Mouse (Mus musculus): Measurements from ENCODE around the gene Bpifb9a.
A peak's percentile ranks its signal among the peaks of the same experiment; 100 is the strongest.
"Not testable (repeated sequence)": the region's sequence is repeated elsewhere in the genome, so short reads cannot be mapped to it uniquely, and the experiment has no call there.

The Bpifb9a gene

DNA sequence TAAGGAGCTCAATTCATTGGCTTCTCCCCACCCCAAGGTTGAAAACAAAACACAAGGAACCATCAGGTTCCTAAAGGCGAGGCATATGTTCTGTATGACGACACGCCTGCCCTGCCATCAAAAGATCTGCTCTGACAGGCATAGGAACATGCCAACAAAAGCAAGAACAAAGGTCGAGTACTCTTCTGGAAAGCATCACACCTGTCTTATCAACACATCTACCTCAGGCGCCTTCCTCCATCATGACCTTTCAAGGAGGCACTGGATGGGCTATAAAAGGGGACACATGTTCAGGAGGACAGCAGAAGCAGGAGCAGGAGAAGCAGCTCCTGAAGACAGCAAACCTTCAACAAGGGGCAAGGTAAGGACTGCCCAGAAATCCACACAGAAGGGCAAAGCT lies at the start of gene Bpifb9a:
Bpifb9a (plus strand) TSS at position 301 of the 400 bp plus-strand sequence.
- DNase-seq (ENCODE audit: low read depth, low spot score), result not testable (repeated sequence)

DNA sequence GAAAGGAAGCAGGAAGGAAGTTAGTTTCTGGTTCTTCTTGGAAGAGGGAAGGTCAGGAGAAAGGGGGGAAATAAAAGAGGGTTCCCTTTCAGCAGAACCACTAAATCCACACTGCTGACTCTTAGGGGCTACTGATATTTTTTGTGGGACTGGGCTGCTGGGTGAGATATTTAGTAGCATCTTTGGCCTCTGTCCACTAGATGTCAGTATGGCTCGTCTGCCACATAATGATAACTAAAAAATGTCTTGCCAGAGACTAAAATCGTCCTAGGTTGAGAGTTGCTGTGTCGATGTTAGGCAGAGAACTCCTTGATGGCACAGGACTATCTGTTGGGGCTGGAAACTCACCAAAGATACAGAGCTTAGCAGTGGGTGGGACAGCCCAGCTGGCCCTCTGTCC lies 48.5 kb upstream of the Bpifb9a start:
- no peak for DNase-seq (ENCODE audit: low read depth, low spot score)

DNA sequence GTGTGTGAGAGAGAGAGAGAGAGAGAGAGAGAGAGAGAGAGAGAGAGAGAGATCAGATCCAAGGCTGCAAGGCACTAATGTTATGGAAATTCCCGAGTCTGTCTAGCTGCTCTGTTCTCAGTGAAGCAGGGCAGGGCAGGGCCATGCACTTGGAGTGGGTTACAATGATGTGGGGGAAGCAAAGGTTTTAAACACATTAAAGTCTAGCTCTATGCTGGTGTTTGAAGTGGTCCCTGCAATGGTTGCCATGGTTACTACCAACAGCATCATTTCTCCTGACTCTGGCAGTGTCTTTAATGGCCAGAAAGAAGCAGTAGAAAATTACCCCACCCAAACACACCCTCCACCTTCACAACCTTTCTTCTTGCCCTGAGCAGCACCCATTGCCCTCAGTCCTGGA lies 46.5 kb upstream of the Bpifb9a start:
- DNase-seq (ENCODE audit: low read depth, low spot score), result no peak

DNA sequence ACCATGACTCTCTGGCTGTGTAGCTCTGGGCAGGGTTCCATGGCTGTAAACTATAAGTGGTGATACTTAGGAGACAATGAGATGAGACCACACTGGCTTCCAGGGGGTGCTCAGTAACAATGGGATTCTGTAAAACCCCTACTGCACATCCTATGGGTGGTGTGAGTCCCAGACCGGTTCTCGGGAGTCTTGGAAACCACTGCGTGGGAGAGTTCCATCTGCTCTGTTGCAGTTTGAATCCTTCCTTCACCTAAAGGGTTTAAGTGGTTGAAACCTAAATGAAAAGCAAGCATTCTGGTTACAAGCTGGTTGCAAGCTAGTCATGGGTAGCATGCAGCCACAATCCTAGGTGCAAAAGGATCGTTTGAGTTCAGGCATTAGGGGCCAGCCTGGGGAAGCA lies 45.8 kb upstream of the Bpifb9a start:
- DNase-seq (ENCODE audit: low read depth, low spot score), result no peak

DNA sequence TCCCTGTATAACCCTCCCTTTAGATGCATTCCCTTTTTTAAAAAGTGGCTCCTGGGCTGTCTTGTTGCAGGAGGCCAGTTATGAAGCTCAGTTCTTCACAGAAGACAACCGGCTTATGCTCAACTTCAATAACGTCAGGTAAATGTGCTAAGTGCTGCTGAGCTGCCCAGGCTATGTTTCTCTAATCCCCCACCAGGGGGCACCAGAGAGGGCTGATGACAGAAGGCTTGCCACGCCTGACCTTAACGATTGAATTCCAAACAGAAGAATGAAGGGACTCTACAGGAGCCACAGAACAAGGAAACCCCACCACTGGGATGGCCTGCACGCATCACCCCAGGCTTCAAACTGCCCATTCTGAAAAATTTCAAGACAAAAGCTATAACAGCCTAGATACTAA lies 42.5 kb upstream of the Bpifb9a start:
- DNase-seq (ENCODE audit: low read depth, low spot score), result peak; percentile 50

DNA sequence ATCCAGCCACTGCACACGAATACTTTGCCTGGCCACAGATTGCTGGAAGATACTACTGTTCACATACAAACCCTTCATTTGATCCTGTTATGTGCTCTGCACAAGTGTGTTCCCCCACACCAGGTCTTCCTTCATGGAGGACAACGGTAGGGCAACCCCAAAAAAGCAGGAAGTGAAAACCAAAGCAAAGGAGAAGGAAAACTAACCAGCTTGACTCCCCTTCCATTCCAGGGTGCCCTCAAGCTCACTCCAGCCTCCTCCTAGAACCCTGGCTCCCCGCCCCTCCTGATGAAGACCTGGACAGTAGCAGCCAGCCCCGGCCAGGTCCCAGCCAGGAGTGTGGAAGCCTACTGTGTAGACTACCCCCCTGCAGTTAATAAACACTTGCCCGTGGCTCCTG lies 37.7 kb upstream of the Bpifb9a start:
- no peak for DNase-seq (ENCODE audit: low read depth, low spot score)

DNA sequence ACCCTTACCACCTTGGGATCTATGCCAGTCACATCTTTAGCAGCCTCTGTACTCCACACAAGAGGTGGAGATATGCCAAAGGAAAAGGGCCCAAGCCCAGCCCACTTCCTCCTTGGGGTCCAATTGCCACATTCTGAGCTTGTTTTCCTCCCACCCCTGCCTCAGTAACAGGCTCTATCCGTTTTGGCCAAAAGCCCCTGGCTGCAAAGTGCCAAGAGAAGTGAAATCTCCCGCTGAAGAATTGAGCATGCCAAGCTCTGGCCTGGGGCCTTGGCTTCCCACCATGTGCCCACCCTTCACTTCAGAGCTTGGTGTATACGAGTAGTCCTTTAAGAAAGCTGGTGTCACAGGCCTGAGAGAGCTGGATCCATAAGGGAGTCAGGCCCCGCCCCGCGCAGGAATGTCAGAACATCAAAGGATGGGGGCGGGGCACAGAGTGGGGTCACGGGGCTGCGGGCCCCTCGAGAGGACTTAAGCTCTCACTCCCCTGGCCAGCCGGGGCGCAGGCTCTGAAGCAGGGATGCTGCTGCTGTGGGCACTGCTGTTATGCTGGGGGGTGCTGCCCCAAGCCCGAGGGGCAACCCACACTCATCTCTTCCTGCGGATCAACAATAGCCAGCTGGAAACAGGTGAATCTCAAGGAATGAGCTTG lies 34.3 kb upstream of the Bpifb9a start, which contains the start of gene Bpifb5:
Bpifb5 (plus strand) TSS at position 478 of the 652 bp plus-strand sequence.
- no peak for DNase-seq (ENCODE audit: low read depth, low spot score)

DNA sequence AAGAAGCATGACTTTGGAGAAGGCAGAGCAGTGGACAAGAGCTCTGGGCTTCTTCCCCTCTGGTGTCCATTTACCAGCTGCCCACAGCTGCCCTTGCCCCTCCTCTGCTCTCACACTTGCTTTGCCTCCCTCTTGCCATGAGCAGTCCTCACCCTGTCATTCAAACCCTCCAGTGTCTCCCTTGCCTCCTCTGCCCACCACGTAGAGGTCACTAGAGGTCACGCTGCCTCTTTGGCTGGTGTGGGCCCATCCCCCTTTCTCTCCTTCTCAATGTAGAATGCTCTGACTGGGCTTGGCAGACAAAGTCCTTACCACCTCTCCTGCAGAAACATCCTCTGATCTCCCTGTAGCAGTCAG lies 33.8 kb upstream of the Bpifb9a start:
- DNase-seq (ENCODE audit: low read depth, low spot score), result no peak

DNA sequence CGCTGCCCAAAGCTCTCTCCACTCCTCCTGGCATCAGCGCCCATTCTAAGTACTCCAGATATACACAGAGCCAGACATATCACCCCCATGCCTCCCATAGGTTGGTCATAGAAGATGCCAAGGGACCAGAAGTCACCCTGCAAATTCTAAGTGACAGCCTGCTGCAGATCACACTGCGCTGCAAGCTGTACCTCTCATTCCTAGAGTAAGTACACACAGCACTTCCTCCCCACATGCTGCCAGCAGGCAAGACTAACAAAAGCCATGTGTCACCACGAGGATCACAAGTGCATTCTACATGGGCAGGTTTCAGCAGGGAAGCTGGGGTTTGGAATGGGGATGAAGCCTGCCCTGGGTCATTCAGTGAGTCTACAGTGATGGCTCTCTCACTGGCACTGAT lies 30.7 kb upstream of the Bpifb9a start:
- no peak for DNase-seq (ENCODE audit: low read depth, low spot score)

DNA sequence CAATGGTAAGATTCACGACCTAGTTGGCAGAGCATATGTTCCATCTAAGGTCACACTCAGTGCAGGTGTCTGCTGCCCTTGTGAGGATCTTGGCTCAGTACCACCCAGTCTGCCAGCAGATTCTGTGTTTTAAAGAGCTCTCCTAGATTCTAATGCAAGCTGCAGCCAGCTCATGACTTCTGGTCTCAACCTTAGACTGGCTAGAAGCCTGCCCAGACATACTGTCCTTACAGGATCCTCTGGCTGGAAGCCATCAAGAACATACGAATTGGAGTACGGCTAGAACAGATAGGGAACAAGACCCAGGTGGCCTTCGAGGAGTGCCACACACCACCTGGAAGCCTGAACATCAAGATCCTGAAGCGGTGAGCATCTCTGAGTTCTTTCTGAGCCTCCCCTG lies 29.8 kb upstream of the Bpifb9a start:
- no peak for DNase-seq (ENCODE audit: low read depth, low spot score)

DNA sequence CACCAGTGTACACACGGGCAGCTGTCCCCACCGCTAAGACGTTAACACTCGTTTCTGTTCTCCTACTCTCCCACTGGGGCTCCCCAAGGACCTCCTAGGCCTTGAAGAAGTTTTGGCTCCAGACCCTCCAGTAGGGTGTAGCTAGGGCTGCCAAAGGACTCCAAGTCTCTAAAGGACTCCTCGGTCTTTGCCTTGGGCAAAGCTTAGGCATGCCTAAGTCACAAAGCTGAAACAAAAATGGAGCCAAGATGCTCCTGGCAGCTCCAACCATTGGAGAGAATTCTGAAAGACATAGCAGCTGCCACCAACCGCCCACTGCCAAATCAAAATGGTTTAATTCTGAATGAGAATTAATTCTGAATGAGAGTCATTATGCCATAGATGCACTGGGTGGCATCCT lies 24.2 kb upstream of the Bpifb9a start:
- DNase-seq (ENCODE audit: low read depth, low spot score), result no peak

DNA sequence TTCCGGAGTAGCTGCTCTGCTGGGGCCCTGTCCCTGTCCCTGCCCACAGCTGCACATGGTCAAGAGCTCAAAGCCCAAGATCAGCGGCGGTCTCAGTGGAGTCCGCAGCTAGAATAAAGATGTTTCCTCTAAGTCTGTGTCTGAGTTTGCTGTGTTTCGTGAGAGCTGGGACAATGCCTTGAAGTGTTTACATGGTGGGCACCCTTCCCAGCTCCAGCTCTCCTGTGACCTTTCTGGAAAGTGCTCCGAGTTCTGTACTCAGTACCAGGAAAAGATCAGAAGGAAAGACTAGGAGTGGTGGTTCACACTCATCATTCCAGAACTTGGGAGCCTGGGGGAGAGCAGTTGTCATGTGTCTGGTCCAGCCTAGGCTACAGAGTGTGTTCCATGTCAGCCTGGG lies 16.9 kb upstream of the Bpifb9a start:
- DNase-seq (ENCODE audit: low read depth, low spot score), result no peak

DNA sequence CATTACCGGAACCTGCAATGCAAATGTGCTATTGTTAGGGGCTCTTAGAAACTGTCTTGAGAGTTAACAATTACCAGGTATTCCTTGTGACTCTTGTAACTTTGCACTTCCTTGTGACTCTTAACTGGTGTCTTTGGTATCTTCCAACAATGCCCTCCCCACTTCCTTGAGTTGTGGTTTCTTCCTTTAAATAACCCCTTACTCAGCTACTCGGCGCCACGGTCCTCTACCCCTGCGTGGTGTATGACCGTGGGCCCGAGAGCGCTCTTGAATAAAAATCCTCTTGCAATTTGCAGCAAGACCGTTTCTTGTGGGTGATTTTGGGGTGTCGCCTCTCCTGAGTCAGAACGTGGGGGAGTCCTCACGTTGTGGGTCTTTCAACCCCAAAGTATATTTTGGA lies 14.9 kb upstream of the Bpifb9a start:
- DNase-seq (ENCODE audit: low read depth, low spot score), result not testable (repeated sequence)

DNA sequence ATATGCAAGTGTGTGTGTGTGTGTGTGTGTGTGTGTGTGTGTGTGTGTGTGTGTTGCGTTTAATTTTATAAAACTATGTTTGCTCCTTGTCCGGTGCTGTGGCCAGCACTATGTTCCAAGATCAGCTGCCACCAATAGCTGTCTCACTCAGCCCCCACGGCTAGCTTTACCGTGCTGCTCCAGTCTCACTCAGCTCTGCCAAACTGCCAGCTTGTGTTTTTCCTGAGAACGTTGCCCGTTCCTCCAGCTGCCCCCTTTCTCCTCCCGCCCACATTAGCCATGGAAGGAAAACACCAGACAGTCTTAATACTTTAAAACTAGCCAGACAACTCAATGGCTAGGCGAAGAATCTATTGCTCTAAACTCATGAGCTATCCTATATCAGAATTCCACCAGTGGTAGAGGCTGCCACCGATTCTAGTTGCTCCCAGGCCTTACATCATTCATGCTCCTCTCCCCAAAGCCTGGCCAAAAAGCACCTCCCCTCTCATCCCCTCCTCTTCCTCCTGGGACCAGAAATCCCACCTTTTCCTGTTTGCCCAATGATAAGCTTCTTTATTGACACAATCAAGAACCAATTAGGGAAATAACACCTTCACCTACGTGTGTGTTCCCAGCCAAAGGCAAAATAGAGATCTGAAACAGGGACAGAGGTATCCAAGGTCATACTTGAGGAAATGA lies 14.2 kb upstream of the Bpifb9a start:
- DNase-seq (ENCODE audit: low read depth, low spot score), result no peak

DNA sequence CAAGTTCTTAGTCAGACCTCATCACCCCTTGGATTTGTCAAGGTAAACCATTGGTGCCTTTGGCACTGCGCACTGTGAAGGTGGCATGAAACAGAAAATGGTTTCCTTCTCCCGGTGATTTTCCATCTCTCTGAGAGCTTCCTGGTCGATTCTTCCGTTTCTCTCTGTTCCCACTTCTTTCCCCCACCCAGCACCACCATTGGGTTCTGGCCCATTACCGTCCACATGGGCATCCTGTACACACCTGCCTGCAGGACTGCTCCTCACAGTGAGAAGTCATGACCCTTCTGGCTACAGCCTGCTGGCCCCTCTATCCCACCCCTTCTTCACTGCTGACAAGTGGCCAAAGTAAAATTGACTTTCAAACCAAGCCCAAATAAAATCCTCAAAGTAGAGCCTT lies 12.3 kb upstream of the Bpifb9a start:
- no peak for DNase-seq (ENCODE audit: low read depth, low spot score)

DNA sequence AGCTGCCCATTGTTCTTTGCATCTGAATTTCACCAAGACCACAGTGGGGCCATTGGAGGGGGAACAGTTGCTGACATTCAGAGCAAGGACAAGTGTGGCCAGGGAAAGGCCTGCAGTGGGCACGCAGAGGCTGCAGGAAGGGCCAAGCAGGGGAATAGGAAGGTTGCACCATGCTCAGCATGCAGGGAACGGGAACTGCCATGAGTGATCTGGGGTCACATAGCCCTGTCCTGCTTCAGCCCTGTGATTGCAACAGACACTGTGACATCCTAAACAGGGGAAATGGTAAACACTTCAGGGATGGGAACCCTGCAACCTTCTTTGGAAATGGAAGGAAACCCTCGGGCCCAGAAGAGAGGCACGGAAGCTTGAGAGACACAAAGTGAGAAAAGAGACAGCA lies 2.4 kb upstream of the Bpifb9a start:
- not testable (repeated sequence) for DNase-seq (ENCODE audit: low read depth, low spot score)

DNA sequence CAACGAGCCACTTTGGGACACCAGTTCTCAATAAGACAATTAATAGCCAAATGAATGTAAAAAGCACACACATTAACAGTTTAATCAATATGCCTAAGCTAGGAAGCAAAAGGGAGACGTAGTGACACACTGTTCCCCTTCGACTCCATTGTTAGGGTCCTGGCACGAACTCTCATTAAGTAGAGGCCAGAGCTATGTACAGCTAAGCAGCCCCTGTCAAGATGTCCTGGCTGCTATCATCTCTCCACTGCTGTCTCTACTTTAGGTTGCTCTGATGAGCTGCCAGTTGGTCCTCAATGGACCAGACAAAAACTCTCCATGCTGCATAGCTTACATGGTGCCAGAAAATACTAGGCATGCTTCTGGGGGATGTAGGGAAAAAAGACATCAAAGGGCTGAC lies 1.9 kb upstream of the Bpifb9a start:
- no peak for DNase-seq (ENCODE audit: low read depth, low spot score)

DNA sequence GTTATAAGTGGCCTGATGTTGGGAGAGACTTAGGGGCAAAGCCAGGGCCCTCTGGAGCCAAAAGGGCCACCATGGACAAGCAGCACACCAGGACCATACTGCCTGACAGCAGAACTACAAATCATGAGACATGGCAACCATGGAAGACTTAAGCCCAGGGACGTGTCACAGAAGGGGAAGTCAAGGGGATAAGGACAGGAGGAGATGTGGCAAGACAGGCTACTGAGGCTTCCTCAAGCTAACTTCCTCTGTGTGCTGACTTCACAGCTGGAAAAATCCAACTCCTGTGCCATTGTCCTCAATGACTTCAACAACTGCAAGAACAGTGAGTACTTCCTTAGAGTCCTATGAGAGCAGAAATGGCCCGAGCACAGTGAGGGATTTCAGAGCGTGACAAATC lies 6.7 kb downstream of the Bpifb9a start:
- not testable (repeated sequence) for DNase-seq (ENCODE audit: low read depth, low spot score)

DNA sequence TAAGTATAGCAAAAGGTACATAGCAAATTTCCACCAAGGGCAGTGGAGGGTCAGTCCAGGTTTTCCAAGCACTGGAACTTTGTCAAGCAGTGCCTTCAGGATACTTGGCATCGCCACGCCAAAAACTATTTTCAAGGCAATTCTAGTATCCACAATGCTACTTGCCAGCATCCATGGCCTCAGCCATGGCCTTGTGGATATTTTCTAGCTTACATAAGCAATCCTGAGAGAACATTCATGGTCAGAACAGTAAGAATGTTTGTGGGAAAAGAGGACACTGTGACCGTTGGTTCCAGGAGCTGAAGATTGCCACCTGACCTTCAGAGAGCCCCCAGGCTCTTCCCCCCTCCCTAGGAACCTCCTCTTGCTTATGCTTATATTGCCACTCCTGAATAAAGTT lies 34.2 kb downstream of the Bpifb9a start:
- DNase-seq (ENCODE audit: low read depth, low spot score), result not testable (repeated sequence)

DNA sequence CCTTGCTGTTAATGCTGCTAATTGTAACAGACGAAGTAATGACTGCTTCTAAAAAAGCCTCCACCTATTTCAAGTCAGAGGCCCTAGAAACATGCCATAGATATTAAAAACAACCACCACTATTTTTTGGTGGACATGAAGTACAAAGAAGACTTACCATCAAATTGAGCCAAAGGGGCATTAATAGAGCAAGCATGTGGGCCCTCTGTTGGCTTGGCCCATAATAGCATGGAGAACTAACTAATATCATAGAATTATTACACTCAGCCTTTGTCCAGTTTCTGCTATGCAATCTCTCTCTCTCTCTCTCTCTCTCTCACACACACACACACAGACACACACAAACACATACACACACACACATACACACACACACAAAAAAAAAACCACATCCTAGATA lies 35.2 kb downstream of the Bpifb9a start:
- no peak for DNase-seq (ENCODE audit: low read depth, low spot score)

DNA sequence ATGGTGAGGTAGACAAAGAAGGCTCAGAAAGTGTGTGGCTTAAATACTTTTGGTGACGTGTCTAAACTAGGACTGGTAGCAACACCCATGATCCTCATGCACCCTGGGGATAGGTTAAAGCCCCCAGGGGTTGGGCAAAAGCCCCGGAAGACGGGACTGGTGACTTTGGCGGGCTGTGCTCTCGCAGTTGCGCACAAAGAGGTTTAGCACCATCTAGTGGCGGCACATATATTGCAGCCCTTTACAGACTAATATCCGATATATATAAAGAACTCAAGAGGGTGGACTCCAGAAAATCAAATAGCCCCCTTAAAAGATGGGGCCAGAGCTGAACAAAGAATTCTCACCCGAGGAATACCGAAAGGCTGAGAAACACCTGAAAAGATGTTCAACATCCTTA lies 37.1 kb downstream of the Bpifb9a start:
- not testable (repeated sequence) for DNase-seq (ENCODE audit: low read depth, low spot score)

DNA sequence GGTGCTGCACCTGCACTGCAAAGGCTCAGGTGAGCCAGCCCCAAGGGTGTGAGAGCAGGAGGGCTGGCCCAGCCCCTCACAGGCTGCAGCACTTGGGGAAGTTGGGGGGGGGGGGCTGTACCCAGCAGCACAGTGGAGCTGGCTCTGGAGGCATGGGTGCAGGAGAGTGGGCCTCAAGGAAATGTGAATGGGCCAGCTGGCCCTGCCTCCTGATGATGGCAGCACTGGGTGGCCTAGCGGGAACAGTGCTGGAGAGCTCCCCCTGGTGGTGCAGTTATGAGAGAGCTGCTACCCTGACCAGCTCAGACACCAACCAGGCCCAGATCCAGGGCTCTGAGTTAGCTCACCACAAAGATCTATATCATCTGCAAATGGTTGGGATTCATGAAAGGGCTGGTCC lies 42.8 kb downstream of the Bpifb9a start:
- peak; percentile 13 for DNase-seq (ENCODE audit: low read depth, low spot score)

DNA sequence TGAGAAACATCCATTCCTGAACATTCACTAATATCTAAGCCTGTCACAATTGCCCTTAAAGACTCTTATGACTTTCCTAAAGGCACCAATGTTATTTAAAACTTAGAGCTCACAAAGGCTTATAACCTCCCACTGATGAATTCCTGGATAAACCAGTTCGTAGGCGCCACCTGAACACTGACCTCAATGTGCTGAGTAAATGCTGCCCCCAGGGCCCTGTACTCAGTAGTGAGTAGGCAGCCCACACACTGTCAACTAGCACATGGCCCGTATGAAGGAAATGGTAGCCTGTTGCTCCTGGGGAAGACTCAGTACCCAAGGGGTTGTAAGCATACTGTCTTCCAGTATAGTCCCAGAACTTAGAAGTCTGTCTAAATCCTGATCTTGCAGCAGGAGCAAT lies 44.1 kb downstream of the Bpifb9a start:
- DNase-seq (ENCODE audit: low read depth, low spot score), result no peak

DNA sequence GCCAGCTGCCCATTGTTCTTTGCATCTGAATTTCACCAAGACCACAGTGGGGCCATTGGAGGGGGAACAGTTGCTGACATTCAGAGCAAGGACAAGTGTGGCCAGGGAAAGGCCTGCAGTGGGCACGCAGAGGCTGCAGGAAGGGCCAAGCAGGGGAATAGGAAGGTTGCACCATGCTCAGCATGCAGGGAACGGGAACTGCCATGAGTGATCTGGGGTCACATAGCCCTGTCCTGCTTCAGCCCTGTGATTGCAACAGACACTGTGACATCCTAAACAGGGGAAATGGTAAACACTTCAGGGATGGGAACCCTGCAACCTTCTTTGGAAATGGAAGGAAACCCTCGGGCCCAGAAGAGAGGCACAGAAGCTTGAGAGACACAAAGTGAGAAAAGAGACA lies 47.0 kb downstream of the Bpifb9a start:
- DNase-seq (ENCODE audit: low read depth, low spot score), result not testable (repeated sequence)
